Mouse (Mus musculus) embryonic facial prominence, embryonic 12.5 days (tissue): Measurements from ENCODE around the gene Helb. TPM values are rescaled to one million over a fixed set of nuclear protein-coding genes. Genes with fewer than 3 reads are reported as not detected.

Experiments used
- ATAC-seq: fragments of 200-750 bp; cut with Nextera tagmentation; 2 replicates; pipeline ENCODE4 v1.8.0; 2017; ENCODE audit not compliant: insufficient number of reproducible peaks, insufficient read depth, low FRiP score, low TSS enrichment
- H3K27ac ChIP-seq: fragments of 300-500 bp; sonication (generic); 2 replicates; pipeline ENCODE4 v1.5.1; 2016; ENCODE audit warnings: mild to moderate bottlenecking
- H3K27me3 ChIP-seq: fragments of 300-500 bp; sonication (generic); 2 replicates; pipeline ENCODE4 v1.6.1; 2016; ENCODE audit warnings: mild to moderate bottlenecking, moderate library complexity
- H3K36me3 ChIP-seq: fragments of 300-500 bp; sonication (generic); 2 replicates; pipeline ENCODE4 v1.6.1; 2016; ENCODE audit warnings: mild to moderate bottlenecking
- H3K4me1 ChIP-seq: fragments of 300-500 bp; sonication (generic); 2 replicates; pipeline ENCODE4 v1.6.1; 2016
- H3K4me2 ChIP-seq: fragments of 300-500 bp; sonication (generic); replicated peaks from 2 replicates; pipeline ENCODE4 v1.6.1; 2016; ENCODE audit warnings: mild to moderate bottlenecking, moderate library complexity
- H3K4me3 ChIP-seq: fragments of 300-500 bp; sonication (generic); 2 replicates; pipeline ENCODE4 v1.5.1; 2016; ENCODE audit warnings: mild to moderate bottlenecking
- H3K9ac ChIP-seq: fragments of 300-500 bp; sonication (generic); 2 replicates; pipeline ENCODE4 v1.6.1; 2016; ENCODE audit warnings: mild to moderate bottlenecking, moderate library complexity
- H3K9me3 ChIP-seq: fragments of 300-500 bp; sonication (generic); 2 replicates; pipeline ENCODE4 v1.6.1; 2016; ENCODE audit warnings: mild to moderate bottlenecking, moderate library complexity
- WGBS: fragments of 180-500 bp; shearing (Covaris S2); methylation state at CpG from one replicate; pipeline ENCODE4 v1.1.7; 2016; 5-methylcytosine and 5-hydroxymethylcytosine counted together
- polyA plus RNA-seq: library from polyadenylated mRNA; unstranded; fragments of >200 nt; fragmentation: Nextera tagmentation; extraction: Ambion mirVana; gene quantifications from 2 replicates; pipeline ENCODE4 v1.2.1, GENCODE M21; 2016

The Helb gene
- polyA plus RNA-seq = 7.2 and 7.9 TPM in 2 replicates

DNA sequence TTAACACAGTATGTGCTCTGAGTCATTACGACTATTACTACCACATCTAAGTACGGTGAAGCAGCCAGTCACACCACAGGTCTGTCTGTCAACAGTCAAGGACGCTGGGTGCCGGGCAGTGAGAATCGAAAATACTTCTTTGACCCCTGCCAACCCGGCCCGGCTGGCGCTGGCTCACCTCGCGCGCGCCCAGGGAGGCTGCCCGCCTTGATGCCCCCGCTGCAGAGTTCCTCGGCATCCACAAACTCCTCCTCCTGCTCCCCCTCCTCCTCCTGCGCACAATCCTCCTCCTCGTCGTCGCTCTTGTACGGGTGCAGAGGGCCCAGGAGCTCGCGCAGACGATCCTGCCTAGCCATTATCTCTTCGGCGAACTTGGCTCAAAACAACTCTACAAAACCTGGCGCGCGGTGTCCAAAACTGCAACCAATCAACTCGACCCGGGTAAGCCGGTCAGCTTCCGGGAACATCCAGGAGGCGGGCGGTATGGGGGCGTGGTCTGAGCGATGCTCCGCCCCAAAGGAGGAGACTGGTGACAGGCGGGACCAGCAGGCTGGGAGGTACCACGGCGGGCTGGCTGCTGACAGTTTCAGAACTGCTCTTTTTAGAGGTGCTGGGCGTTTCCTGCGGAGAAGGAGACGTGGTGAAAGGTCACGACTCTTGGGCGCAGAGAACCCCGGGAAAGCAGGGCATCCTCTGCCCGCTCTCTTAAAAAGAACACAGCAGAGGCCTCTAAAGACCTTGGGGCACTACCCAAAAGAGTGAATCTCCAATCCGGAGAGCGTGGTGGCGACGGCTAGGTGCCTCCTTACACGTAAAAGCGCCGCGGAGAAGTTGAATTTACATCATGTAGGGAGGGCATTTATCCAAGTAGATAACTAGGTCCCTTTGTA is at the start of gene Helb:
Helb (minus strand) TSS at position 481 of the 890 bp plus-strand sequence.
- ATAC-seq = peak; percentile 97

DNA sequence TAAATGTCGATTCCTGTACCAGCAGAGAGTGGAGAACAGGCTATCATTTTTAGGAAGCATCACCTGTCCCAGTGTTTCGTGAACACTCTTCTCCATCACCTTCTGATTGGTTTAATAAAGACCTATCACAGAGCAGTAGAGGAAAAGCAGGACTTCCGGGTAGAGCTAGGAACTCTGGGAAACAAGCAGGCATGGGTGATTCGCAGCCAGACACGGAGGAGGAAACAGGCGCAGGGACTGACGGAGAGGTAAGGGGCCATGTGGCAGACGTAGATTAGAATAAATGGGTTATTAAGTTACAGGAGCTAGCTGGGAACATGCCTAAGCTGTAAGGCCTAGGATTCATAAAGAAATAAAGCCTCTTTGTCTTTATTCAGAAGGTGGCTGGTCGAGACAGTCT is 47.7 kb upstream of the Helb start:
- no peak for ATAC-seq
- Histone ChIP-seq H3K36me3 (no peaks in the 10 kb centered on the region), H3K9ac (no peak overlapping the region), H3K4me2 (no peak overlapping the region), H3K4me3 (no peak overlapping the region), H3K4me1 (no peaks in the 10 kb centered on the region), H3K9me3 (no peaks in the 10 kb centered on the region), H3K27me3 (no peaks in the 10 kb centered on the region), H3K27ac (no peak overlapping the region)
- WGBS = 77% methylated on average over 9 of the region's 9 CpGs

More for the DNA sequence above, at the start of gene Helb:
- Histone ChIP-seq H3K27me3 (no peaks in the 10 kb centered on the region), H3K4me3 (peak within 1 kb of the TSS; percentile 72), H3K9me3 (no peaks in the 10 kb centered on the region), H3K4me1 (0 out of 2 replicates have a peak, but pooled peaks cover 4% of the 10 kb centered on the region), H3K4me2 (peak within 1 kb of the TSS; percentile 69), H3K36me3 (no peaks in the 10 kb centered on the region), H3K9ac (peak within 1 kb of the TSS; percentile 63), H3K27ac (peak within 1 kb of the TSS; percentile 80; the same call in 1 of the 2 replicates)
- under 1% methylated on average over 55 of the region's 55 CpGs for WGBS

DNA sequence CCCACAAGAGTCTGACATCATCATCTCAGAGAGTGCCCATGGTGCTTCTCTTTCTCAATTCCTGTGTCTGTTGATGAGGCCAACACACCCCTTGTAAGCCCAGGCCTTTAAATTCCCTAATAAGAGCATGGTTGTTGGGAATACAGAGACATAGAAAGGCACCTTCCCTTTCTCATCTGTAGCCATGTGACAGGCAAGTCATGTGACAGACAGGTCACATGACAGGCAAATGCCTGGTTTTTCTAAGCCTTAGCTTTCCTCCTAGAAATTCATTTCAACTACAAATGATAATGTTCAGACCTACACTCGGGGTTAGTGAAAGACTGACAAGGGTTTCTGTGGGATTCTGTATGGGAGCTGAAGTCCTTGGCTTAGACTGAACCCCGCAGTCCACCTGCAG is 41.1 kb upstream of the Helb start:
- H3K27ac ChIP-seq = no peak overlapping the region
- H3K4me1 ChIP-seq = no peaks in the 10 kb centered on the region
- H3K36me3 ChIP-seq = no peaks in the 10 kb centered on the region
- ATAC-seq = no peak
- no peak overlapping the region for H3K4me2 ChIP-seq
- no peak overlapping the region for H3K4me3 ChIP-seq
- no peaks in the 10 kb centered on the region for H3K9me3 ChIP-seq
- H3K9ac ChIP-seq = no peak overlapping the region
- no peaks in the 10 kb centered on the region for H3K27me3 ChIP-seq
- WGBS = 85% methylated on average over 2 of the region's 2 CpGs

DNA sequence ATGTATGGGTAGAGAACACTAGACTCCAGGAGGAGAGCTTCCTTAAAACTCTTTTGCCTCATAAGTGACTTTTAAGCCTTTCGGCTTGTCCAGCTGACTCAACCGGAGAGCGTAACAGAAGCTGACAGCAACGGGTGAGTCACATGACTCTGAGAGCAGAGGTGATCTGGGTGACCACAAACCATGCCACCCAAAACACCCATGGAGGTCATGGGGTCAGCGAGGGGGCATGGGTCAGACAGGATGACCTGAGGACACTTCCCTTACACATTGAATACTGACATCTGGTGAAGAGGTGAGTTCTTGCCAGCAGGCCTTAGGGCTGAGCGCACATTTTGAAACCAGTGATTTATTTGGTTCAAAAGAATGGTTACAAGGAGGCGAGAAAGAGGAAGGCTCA is 38.9 kb upstream of the Helb start:
- no peak overlapping the region for H3K4me3 ChIP-seq
- H3K4me2 ChIP-seq = no peak overlapping the region
- WGBS = 86% methylated on average over 7 of the region's 7 CpGs
- H3K36me3 ChIP-seq = no peaks in the 10 kb centered on the region
- H3K9me3 ChIP-seq = no peaks in the 10 kb centered on the region
- no peak for ATAC-seq
- no peaks in the 10 kb centered on the region for H3K27me3 ChIP-seq
- no peak overlapping the region for H3K9ac ChIP-seq
- H3K4me1 ChIP-seq = no peaks in the 10 kb centered on the region
- H3K27ac ChIP-seq = no peak overlapping the region

DNA sequence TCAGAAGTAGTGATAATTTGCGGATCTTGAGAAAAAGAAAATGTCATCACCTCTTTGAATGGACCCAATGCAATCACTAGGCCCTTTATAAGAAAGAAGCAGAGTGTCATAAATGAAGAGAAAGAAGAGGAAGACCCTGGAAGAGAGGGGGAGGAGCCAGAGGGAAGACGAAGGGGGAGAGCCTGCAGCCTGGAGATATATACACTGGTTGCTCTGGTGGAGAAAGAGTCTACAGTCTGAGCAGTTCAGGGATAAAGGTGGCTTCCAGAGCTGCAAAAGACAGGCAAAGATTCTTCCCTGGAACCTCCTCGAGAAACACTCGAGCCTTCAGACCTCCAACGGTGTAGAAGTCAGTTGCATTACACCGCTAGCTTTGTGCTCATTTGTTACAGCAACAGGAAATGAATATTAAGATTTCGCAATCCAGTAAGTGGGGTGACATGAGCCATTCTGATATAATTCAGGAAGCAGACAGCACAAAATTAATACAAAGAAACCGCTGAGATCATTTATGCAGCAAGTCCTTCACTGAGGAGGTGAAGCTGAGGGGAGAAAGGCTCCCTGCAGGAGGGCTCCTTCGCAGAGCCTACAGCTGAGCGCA is 28.2 kb upstream of the Helb start:
- Histone ChIP-seq H3K4me2 (no peak overlapping the region), H3K27me3 (no peaks in the 10 kb centered on the region), H3K36me3 (no peaks in the 10 kb centered on the region), H3K27ac (no peak overlapping the region), H3K4me3 (no peak overlapping the region), H3K9ac (no peak overlapping the region), H3K9me3 (peaks cover 12% of the 10 kb centered on the region; the same call in 1 of the 2 replicates), H3K4me1 (no peaks in the 10 kb centered on the region)
- ATAC-seq = no peak
- WGBS = 78% methylated on average over 10 of the region's 10 CpGs

DNA sequence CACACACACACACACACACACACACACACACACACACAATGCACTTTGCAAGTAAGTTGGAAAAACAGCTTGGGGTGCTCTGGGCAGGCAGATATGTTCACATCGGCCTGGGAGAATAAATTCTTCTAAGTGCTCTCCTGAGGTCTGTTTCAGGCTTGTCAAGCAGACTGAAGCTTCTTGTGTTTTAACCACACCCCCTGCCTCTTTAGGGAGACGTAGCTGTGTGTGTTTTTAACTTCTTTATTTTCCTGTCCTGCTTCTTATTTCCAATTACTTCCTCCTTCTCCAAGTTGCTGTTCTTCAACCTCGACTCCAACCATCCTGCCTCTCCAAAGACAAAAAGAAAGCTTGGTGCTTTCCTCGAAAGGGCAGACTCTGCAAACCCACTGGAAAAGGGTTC is 27.4 kb upstream of the Helb start:
- peaks cover 12% of the 10 kb centered on the region; the same call in 1 of the 2 replicates for H3K9me3 ChIP-seq

DNA sequence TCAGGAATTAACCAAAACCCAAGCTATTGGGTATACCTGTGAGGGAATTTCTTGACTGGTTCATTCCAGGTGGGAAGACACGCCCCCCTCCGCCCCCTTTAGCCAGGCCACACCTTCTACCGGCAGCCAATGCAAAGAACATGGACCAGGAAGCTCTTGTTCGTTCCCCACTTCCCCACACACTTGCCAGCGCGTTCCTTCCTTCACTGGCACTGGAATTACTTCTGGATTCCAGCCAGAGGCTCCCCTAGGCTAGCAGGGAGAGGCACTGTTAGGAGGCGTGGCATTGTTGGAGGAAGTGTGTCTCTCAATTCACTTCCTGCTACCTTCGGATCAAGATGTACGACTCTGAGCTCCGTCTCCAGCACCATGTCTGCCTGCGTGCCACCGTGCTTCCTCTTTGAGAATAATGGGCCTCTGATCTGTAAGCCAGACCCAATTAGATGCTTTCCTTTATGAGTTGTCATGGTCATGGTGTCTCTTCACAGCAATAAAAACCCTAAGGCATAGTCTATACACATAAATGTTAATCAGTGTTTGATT is 23.3 kb upstream of the Helb start:
- Histone ChIP-seq H3K4me1 (peaks cover 6% of the 10 kb centered on the region; the same call in 1 of the 2 replicates), H3K4me2 (no peak overlapping the region), H3K36me3 (no peaks in the 10 kb centered on the region), H3K27me3 (no peaks in the 10 kb centered on the region), H3K9ac (no peak overlapping the region), H3K27ac (no peak overlapping the region), H3K9me3 (no peaks in the 10 kb centered on the region), H3K4me3 (no peak overlapping the region)
- ATAC-seq = no peak
- 84% methylated on average over 12 of the region's 12 CpGs for WGBS

More for the DNA sequence above, 27.4 kb upstream of the Helb start:
- no peaks in the 10 kb centered on the region for H3K27me3 ChIP-seq
- WGBS = 63% methylated on average over 4 of the region's 4 CpGs
- no peak for ATAC-seq
- H3K36me3 ChIP-seq = no peaks in the 10 kb centered on the region
- no peak overlapping the region for H3K4me3 ChIP-seq
- no peaks in the 10 kb centered on the region for H3K4me1 ChIP-seq
- no peak overlapping the region for H3K4me2 ChIP-seq
- no peak overlapping the region for H3K9ac ChIP-seq
- H3K27ac ChIP-seq = no peak overlapping the region

DNA sequence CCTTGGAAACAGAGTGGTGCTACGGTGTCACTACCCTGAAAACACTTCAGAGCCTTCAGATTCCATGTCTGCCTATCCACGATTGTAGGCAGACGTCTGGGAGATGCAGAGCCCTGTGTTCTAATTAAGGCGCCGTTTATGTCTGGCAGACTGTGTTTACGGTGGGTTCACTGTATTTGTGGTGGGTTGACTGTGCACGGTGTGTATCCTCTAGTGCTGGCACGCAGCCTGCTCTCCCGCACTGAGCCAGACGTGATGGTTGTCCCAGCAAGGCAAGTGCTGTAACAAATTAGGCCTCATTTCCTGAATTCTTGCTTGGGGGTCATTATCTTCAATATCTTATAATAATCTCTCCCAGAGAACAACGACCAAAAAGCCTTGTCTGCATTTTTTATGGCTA is 20.9 kb upstream of the Helb start:
- WGBS = 52% methylated on average over 11 of the region's 11 CpGs
- no peak overlapping the region for H3K27ac ChIP-seq
- no peaks in the 10 kb centered on the region for H3K27me3 ChIP-seq
- no peaks in the 10 kb centered on the region for H3K36me3 ChIP-seq
- no peak overlapping the region for H3K4me3 ChIP-seq
- ATAC-seq = no peak
- H3K4me1 ChIP-seq = peaks cover 6% of the 10 kb centered on the region; the same call in 1 of the 2 replicates
- no peak overlapping the region for H3K4me2 ChIP-seq
- no peak overlapping the region for H3K9ac ChIP-seq
- H3K9me3 ChIP-seq = no peaks in the 10 kb centered on the region

DNA sequence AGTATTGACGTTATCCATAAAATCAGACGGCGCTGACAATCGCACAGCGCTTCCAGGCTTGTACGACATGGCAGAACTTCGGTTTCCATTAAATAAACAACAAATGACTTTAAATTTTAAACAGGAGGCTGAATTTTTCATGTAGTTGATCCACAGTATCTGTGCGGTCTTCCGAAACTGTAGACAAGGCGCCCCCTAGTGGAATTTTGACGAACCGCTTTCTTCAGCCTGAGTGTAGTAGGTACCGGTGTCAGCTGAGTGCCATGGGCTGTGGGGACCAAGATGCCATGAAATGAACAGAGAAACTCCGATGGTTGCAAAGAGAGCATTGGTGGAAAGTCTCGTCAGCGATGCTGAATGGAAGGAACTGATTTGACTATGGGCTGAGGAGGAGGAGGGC is 17.8 kb upstream of the Helb start:
- Histone ChIP-seq H3K36me3 (no peaks in the 10 kb centered on the region), H3K27me3 (no peaks in the 10 kb centered on the region), H3K4me3 (no peak overlapping the region), H3K4me1 (peaks cover 6% of the 10 kb centered on the region; the same call in 1 of the 2 replicates), H3K9ac (no peak overlapping the region), H3K9me3 (no peaks in the 10 kb centered on the region), H3K4me2 (no peak overlapping the region), H3K27ac (no peak overlapping the region)
- 63% methylated on average over 16 of the region's 16 CpGs for WGBS
- no peak for ATAC-seq

DNA sequence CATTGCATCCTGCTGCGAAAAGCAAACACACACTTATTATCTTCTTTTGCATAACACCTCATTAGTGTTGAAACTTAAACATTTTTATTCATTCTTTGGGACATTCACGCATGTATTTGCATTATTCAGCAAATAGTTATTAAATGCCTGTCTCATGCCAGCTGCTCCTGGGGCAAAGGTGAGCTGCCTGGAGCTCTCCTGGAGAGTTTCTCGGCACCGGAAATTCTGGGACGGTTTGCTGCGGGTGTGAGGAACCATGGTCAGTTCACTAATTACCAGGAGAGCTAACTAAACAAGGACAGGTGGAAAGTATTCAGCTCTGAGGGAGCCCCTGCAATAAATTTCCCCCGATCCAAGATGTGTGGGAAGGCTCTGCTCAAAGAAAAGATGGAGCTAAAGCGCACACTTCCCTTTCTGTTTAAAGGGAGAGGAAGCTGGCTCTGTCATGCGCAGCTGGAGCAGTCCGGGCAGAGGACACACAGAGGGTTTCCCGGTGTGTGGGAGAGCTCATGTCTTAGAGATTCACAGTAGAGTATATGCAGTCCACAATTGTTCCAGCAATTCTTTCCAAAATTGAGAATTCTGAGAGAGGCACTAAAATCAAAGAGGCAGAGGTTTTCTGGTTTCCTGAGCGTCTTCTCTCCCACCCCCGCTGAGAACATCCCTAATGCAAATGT is 16.0 kb upstream of the Helb start:
- Histone ChIP-seq H3K36me3 (no peaks in the 10 kb centered on the region), H3K4me1 (peaks cover 5% of the 10 kb centered on the region; the same call in 1 of the 2 replicates), H3K4me3 (no peak overlapping the region), H3K4me2 (no peak overlapping the region; the same call in 1 of the 2 replicates), H3K9ac (no peak overlapping the region), H3K27ac (no peak overlapping the region), H3K27me3 (no peaks in the 10 kb centered on the region), H3K9me3 (no peaks in the 10 kb centered on the region)
- no peak for ATAC-seq
- 40% methylated on average over 13 of the region's 13 CpGs for WGBS

DNA sequence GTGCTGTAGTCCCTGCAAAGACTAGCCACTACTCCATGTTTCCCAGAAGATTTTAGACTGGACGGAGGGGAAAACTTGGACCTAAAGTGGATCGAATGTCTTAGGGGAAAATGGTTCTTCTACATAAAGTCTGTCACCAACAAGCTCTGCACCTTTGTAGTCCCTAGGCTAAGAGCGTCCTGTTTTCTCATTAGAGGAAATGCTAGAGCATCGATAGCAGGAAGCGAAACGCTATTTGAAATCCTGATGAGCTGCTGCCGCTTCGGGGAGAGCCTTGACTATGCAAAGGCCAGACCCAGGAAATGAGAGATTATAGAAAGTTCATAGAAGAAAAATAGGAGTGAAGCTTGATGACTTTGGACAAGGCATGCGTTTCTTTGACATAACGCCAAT is 12.7 kb upstream of the Helb start:
- Histone ChIP-seq H3K9ac (no peak overlapping the region), H3K4me2 (no peak overlapping the region), H3K27me3 (no peaks in the 10 kb centered on the region), H3K4me1 (no peaks in the 10 kb centered on the region), H3K9me3 (no peaks in the 10 kb centered on the region), H3K36me3 (no peaks in the 10 kb centered on the region), H3K4me3 (no peak overlapping the region), H3K27ac (no peak overlapping the region)
- no peak for ATAC-seq
- WGBS = 77% methylated on average over 10 of the region's 10 CpGs
